Mouse (Mus musculus): ENCODE measurements at regions not wholly inside any gene's neighbourhood (a gene's known extent, or its start where the extent isn't known, plus 50 kb on each side); places are given as distances from the start of the nearest gene placed in this dataset.

GRCm38 (mm10) chr12:79969346-79970226 lies 143.2 kb downstream of the Zfp36l1 start:
- TF ChIP-seq USF1 (IDR thresholded peaks at IDR 0.05; ENCODE audit: low read depth) (no peak), CTCF (IDR thresholded peaks at IDR 0.05; ENCODE audit: control insufficient read depth, insufficient read depth, insufficient read length) (no peak)

Measured in C2C12 (cell line).